Mouse (Mus musculus): ENCODE data around the gene Osbpl10. TPM values are rescaled to one million over a fixed set of nuclear protein-coding genes. Genes with fewer than 3 reads are reported as not detected.

The Osbpl10 gene
- polyA plus RNA-seq, 1 experiment from 2014 or later = 2.7 TPM

DNA sequence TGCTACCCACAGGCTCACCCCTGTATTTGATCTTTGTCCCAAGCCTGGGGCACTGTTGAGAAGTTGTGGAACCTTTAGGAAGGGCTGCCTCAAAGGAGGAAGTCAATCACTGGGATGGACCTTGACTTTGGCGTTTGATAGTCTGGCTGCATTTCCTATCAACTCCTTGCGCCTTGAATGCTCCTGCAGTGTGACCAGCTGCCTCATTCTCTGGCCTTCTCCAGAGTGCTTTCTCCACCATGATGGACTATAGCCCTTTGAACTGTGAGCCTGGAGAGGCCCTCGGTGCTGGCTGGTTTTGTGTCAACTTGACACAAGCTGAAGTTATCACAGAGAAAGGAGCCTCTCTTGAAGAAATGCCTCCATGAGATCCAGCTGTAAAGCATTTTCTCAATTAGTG lies 33.7 kb upstream of the Osbpl10 start:
- Histone ChIP-seq H3K9me3 (ENCODE audit: control insufficient read depth, low read length) (no peaks in the 10 kb centered on the region), H3K27ac (replicated peaks; ENCODE audit: low read depth, low read length) (no peak overlapping the region), H3K9ac (ENCODE audit: low read depth, low read length) (no peak overlapping the region), H3K36me3 (ENCODE audit: control insufficient read depth, insufficient read depth, low read length) (no peaks in the 10 kb centered on the region), H3K4me1 (ENCODE audit: control insufficient read depth, insufficient read depth, low read length) (peaks cover 6% of the 10 kb centered on the region; the same call in 1 of the 2 replicates), H3K4me3 (ENCODE audit: low read depth, low read length) (no peak overlapping the region), H3K4me2 (ENCODE audit: low read depth, low read length) (no peak overlapping the region), H3K27me3 (replicated peaks; ENCODE audit: control insufficient read depth, insufficient read depth, low read length) (no peaks in the 10 kb centered on the region)
- no peak for ATAC-seq (ENCODE audit: low read depth)
- 79% methylated on average over 3 of the region's 3 CpGs for WGBS
- no peak for DNase-seq (ENCODE audit: low spot score)

- H3K4me1 ChIP-seq (ENCODE audit: control insufficient read depth, insufficient read depth, low read length) = peaks cover 6% of the 10 kb centered on the region; the same call in 1 of the 2 replicates
- WGBS = 90% methylated on average over 6 of the region's 6 CpGs
- no peak for ATAC-seq (ENCODE audit: low read depth)
Measured at GRCm38 (mm10) chr9:114945576-114945975, 32.8 kb upstream of the Osbpl10 start.

GRCm38 (mm10) chr9:114948395-114948794 lies 30.0 kb upstream of the Osbpl10 start:
- no peaks in the 10 kb centered on the region for H3K9me3 ChIP-seq (ENCODE audit: control insufficient read depth, low read length)
- H3K9ac ChIP-seq (ENCODE audit: low read depth, low read length) = no peak overlapping the region
- DNase-seq (ENCODE audit: low spot score) (peak; percentile 79), ATAC-seq (ENCODE audit: low read depth) (peak; percentile 60; the same call in 1 of the 2 replicates)
- no peaks in the 10 kb centered on the region for H3K36me3 ChIP-seq (ENCODE audit: control insufficient read depth, insufficient read depth, low read length)
- peaks cover 6% of the 10 kb centered on the region; the same call in 1 of the 2 replicates for H3K4me1 ChIP-seq (ENCODE audit: control insufficient read depth, insufficient read depth, low read length)
- WGBS = 49% methylated on average over 5 of the region's 5 CpGs
- H3K4me2 ChIP-seq (ENCODE audit: low read depth, low read length) = no peak overlapping the region
- H3K27me3 ChIP-seq (replicated peaks; ENCODE audit: control insufficient read depth, insufficient read depth, low read length) = no peaks in the 10 kb centered on the region
- no peak overlapping the region for H3K4me3 ChIP-seq (ENCODE audit: low read depth, low read length)
- no peak overlapping the region for H3K27ac ChIP-seq (replicated peaks; ENCODE audit: low read depth, low read length)

More at GRCm38 (mm10) chr9:114945576-114945975, 32.8 kb upstream of the Osbpl10 start:
- Histone ChIP-seq H3K9me3 (ENCODE audit: control insufficient read depth, low read length) (no peaks in the 10 kb centered on the region), H3K9ac (ENCODE audit: low read depth, low read length) (no peak overlapping the region), H3K4me2 (ENCODE audit: low read depth, low read length) (no peak overlapping the region), H3K36me3 (ENCODE audit: control insufficient read depth, insufficient read depth, low read length) (no peaks in the 10 kb centered on the region), H3K27me3 (replicated peaks; ENCODE audit: control insufficient read depth, insufficient read depth, low read length) (no peaks in the 10 kb centered on the region), H3K27ac (replicated peaks; ENCODE audit: low read depth, low read length) (no peak overlapping the region), H3K4me3 (ENCODE audit: low read depth, low read length) (no peak overlapping the region)
- no peak for DNase-seq (ENCODE audit: low spot score)

GRCm38 (mm10) chr9:114952866-114953265 lies 25.5 kb upstream of the Osbpl10 start:
- no peak for DNase-seq (ENCODE audit: low spot score)

GRCm38 (mm10) chr9:114955340-114955739 lies 23.0 kb upstream of the Osbpl10 start:
- no peaks in the 10 kb centered on the region for H3K27me3 ChIP-seq (replicated peaks; ENCODE audit: control insufficient read depth, insufficient read depth, low read length)
- ATAC-seq (ENCODE audit: low read depth) = no peak
- H3K27ac ChIP-seq (replicated peaks; ENCODE audit: low read depth, low read length) = no peak overlapping the region
- no peak for DNase-seq (ENCODE audit: low spot score)
- WGBS = 84% methylated on average over 11 of the region's 11 CpGs
- H3K9me3 ChIP-seq (ENCODE audit: control insufficient read depth, low read length) = no peaks in the 10 kb centered on the region
- H3K4me1 ChIP-seq (ENCODE audit: control insufficient read depth, insufficient read depth, low read length) = no peaks in the 10 kb centered on the region
- H3K36me3 ChIP-seq (ENCODE audit: control insufficient read depth, insufficient read depth, low read length) = no peaks in the 10 kb centered on the region
- no peak overlapping the region for H3K4me2 ChIP-seq (ENCODE audit: low read depth, low read length)
- no peak overlapping the region for H3K9ac ChIP-seq (ENCODE audit: low read depth, low read length)
- H3K4me3 ChIP-seq (ENCODE audit: low read depth, low read length) = no peak overlapping the region

More at GRCm38 (mm10) chr9:114952866-114953265, 25.5 kb upstream of the Osbpl10 start:
- no peak overlapping the region for H3K4me3 ChIP-seq (ENCODE audit: low read depth, low read length)
- ATAC-seq (ENCODE audit: low read depth) = no peak
- H3K27me3 ChIP-seq (replicated peaks; ENCODE audit: control insufficient read depth, insufficient read depth, low read length) = no peaks in the 10 kb centered on the region
- peaks cover 6% of the 10 kb centered on the region; the same call in 1 of the 2 replicates for H3K4me1 ChIP-seq (ENCODE audit: control insufficient read depth, insufficient read depth, low read length)
- H3K36me3 ChIP-seq (ENCODE audit: control insufficient read depth, insufficient read depth, low read length) = no peaks in the 10 kb centered on the region
- H3K4me2 ChIP-seq (ENCODE audit: low read depth, low read length) = no peak overlapping the region
- H3K9me3 ChIP-seq (ENCODE audit: control insufficient read depth, low read length) = no peaks in the 10 kb centered on the region
- no peak overlapping the region for H3K27ac ChIP-seq (replicated peaks; ENCODE audit: low read depth, low read length)
- H3K9ac ChIP-seq (ENCODE audit: low read depth, low read length) = no peak overlapping the region
- 41% methylated on average over 1 of the region's 1 CpGs for WGBS

- H3K27ac ChIP-seq (replicated peaks; ENCODE audit: low read depth, low read length) = no peak overlapping the region
- H3K4me1 ChIP-seq (ENCODE audit: control insufficient read depth, insufficient read depth, low read length) = no peaks in the 10 kb centered on the region
- peak; percentile 74 for ATAC-seq (ENCODE audit: low read depth)
- no peaks in the 10 kb centered on the region for H3K27me3 ChIP-seq (replicated peaks; ENCODE audit: control insufficient read depth, insufficient read depth, low read length)
- H3K36me3 ChIP-seq (ENCODE audit: control insufficient read depth, insufficient read depth, low read length) = no peaks in the 10 kb centered on the region
- no peak overlapping the region for H3K4me3 ChIP-seq (ENCODE audit: low read depth, low read length)
- peak; percentile 47 for DNase-seq (ENCODE audit: low spot score)
- no peaks in the 10 kb centered on the region for H3K9me3 ChIP-seq (ENCODE audit: control insufficient read depth, low read length)
- no peak overlapping the region for H3K9ac ChIP-seq (ENCODE audit: low read depth, low read length)
- no peak overlapping the region for H3K4me2 ChIP-seq (ENCODE audit: low read depth, low read length)
- 36% methylated on average over 5 of the region's 5 CpGs for WGBS
Measured at GRCm38 (mm10) chr9:114956945-114957344, 21.4 kb upstream of the Osbpl10 start.

- 68% methylated on average over 4 of the region's 4 CpGs for WGBS
- Histone ChIP-seq H3K9me3 (ENCODE audit: control insufficient read depth, low read length) (no peaks in the 10 kb centered on the region), H3K4me3 (ENCODE audit: low read depth, low read length) (no peak overlapping the region), H3K4me2 (ENCODE audit: low read depth, low read length) (no peak overlapping the region), H3K27me3 (replicated peaks; ENCODE audit: control insufficient read depth, insufficient read depth, low read length) (no peaks in the 10 kb centered on the region), H3K36me3 (ENCODE audit: control insufficient read depth, insufficient read depth, low read length) (no peaks in the 10 kb centered on the region), H3K9ac (ENCODE audit: low read depth, low read length) (no peak overlapping the region), H3K4me1 (ENCODE audit: control insufficient read depth, insufficient read depth, low read length) (no peaks in the 10 kb centered on the region), H3K27ac (replicated peaks; ENCODE audit: low read depth, low read length) (no peak overlapping the region)
- DNase-seq (ENCODE audit: low spot score) (peak; percentile 48), ATAC-seq (ENCODE audit: low read depth) (peak; percentile 26; the same call in 1 of the 2 replicates)
Measured at GRCm38 (mm10) chr9:114960043-114960789, 18.2 kb upstream of the Osbpl10 start.

DNA sequence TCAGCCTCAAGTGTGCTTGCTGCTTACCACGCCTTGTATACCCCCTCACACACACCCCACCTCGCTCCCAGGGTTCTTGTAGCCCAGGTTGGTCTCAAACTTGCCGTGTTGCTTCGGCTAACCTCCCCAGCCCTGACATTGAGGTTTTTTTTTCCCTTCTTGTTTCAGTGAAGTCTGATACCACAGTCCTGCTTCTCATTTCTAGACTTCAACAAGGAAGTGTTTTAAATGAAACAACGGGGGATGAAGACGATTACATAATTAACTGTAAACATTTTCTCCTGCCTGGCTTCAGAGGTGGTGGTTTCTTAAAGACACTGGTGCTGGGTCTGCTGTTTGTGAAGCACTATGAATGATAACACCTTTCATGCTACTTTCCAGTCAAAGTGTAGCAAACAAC lies 17.5 kb upstream of the Osbpl10 start:
- Histone ChIP-seq H3K4me3 (ENCODE audit: low read depth, low read length) (no peak overlapping the region), H3K27ac (replicated peaks; ENCODE audit: low read depth, low read length) (no peak overlapping the region), H3K4me1 (ENCODE audit: control insufficient read depth, insufficient read depth, low read length) (no peaks in the 10 kb centered on the region), H3K36me3 (ENCODE audit: control insufficient read depth, insufficient read depth, low read length) (no peaks in the 10 kb centered on the region), H3K9me3 (ENCODE audit: control insufficient read depth, low read length) (no peaks in the 10 kb centered on the region), H3K4me2 (ENCODE audit: low read depth, low read length) (no peak overlapping the region), H3K27me3 (replicated peaks; ENCODE audit: control insufficient read depth, insufficient read depth, low read length) (no peaks in the 10 kb centered on the region), H3K9ac (ENCODE audit: low read depth, low read length) (no peak overlapping the region)
- ATAC-seq (ENCODE audit: low read depth) = no peak
- no peak for DNase-seq (ENCODE audit: low spot score)
- 65% methylated on average over 6 of the region's 6 CpGs for WGBS

- no peaks in the 10 kb centered on the region for H3K27me3 ChIP-seq (replicated peaks; ENCODE audit: control insufficient read depth, insufficient read depth, low read length)
- no peak for ATAC-seq (ENCODE audit: low read depth)
- no peaks in the 10 kb centered on the region for H3K9me3 ChIP-seq (ENCODE audit: control insufficient read depth, low read length)
- H3K36me3 ChIP-seq (ENCODE audit: control insufficient read depth, insufficient read depth, low read length) = no peaks in the 10 kb centered on the region
- no peak overlapping the region for H3K4me3 ChIP-seq (ENCODE audit: low read depth, low read length)
- no peak overlapping the region for H3K27ac ChIP-seq (replicated peaks; ENCODE audit: low read depth, low read length)
- 55% methylated on average over 3 of the region's 3 CpGs for WGBS
- DNase-seq (ENCODE audit: low spot score) = no peak
- no peak overlapping the region for H3K9ac ChIP-seq (ENCODE audit: low read depth, low read length)
- no peaks in the 10 kb centered on the region for H3K4me1 ChIP-seq (ENCODE audit: control insufficient read depth, insufficient read depth, low read length)
- no peak overlapping the region for H3K4me2 ChIP-seq (ENCODE audit: low read depth, low read length)
Measured at GRCm38 (mm10) chr9:114964093-114964492, 14.3 kb upstream of the Osbpl10 start.

Data from embryonic facial prominence, embryonic 14.5 days (tissue).